Mouse (Mus musculus): ENCODE measurements around the gene Apom. TPM values are rescaled to one million over a fixed set of nuclear protein-coding genes. Genes with fewer than 3 reads are reported as not detected.
A peak's percentile ranks its signal among the peaks of the same experiment; 100 is the strongest.

Gene Apom
- polyA plus RNA-seq (2016; fragmentation: Nextera tagmentation; extraction: Ambion mirVana): 0.32 and 0.93 TPM in 2 replicates

GRCm38 (mm10) chr17:35131500-35132173, at the start of gene Apom:
Gene Apom, minus strand, starts transcription at chr17:35132050.
- no peak for ATAC-seq (ENCODE audit: low FRiP score, low read depth)
- H3K27ac ChIP-seq: no peak within 1 kb of the TSS

GRCm38 (mm10) chr17:35180093-35180492, 48.2 kb upstream of the Apom start:
- H3K27me3 ChIP-seq (replicated peaks): no peaks in the 10 kb centered on the region
- no peak overlapping the region for H3K4me2 ChIP-seq (replicated peaks)
- H3K4me3 ChIP-seq: no peak overlapping the region
- H3K36me3 ChIP-seq: no peaks in the 10 kb centered on the region
- no peaks in the 10 kb centered on the region for H3K4me1 ChIP-seq
- H3K9me3 ChIP-seq: no peaks in the 10 kb centered on the region
- no peak overlapping the region for H3K27ac ChIP-seq
- ATAC-seq (ENCODE audit: low FRiP score, low read depth): no peak
- WGBS: 86% methylated on average over 5 of the region's 5 CpGs
- H3K9ac ChIP-seq: no peak overlapping the region

More at GRCm38 (mm10) chr17:35131500-35132173, at the start of gene Apom:
- Histone ChIP-seq H3K9me3 (no peaks in the 10 kb centered on the region), H3K4me1 (peaks cover 21% of the 10 kb centered on the region), H3K4me2 (replicated peaks) (no peak within 1 kb of the TSS), H3K27me3 (replicated peaks) (no peaks in the 10 kb centered on the region), H3K9ac (no peak within 1 kb of the TSS), H3K4me3 (no peak within 1 kb of the TSS), H3K36me3 (no peaks in the 10 kb centered on the region)
- 85% methylated on average over 15 of the region's 15 CpGs for WGBS

- WGBS: 16% methylated on average over 5 of the region's 5 CpGs
- H3K27ac ChIP-seq: no peak overlapping the region
- ATAC-seq (ENCODE audit: low FRiP score, low read depth): peak; percentile 63; the same call in 1 of the 2 replicates
Measured at GRCm38 (mm10) chr17:35178528-35178927, 46.7 kb upstream of the Apom start.

GRCm38 (mm10) chr17:35175968-35176367, 44.1 kb upstream of the Apom start, which contains the start of gene Aif1:
Gene Aif1, minus strand, starts transcription at chr17:35176068.
- no peaks in the 10 kb centered on the region for H3K27me3 ChIP-seq (replicated peaks)
- no peak within 1 kb of the TSS for H3K4me3 ChIP-seq
- H3K4me1 ChIP-seq: no peaks in the 10 kb centered on the region
- H3K27ac ChIP-seq: no peak within 1 kb of the TSS
- no peak within 1 kb of the TSS for H3K9ac ChIP-seq
- ATAC-seq (ENCODE audit: low FRiP score, low read depth): no peak
- no peak within 1 kb of the TSS for H3K4me2 ChIP-seq (replicated peaks)
- H3K36me3 ChIP-seq: no peaks in the 10 kb centered on the region
- no peaks in the 10 kb centered on the region for H3K9me3 ChIP-seq
- 63% methylated on average over 2 of the region's 2 CpGs for WGBS

More at GRCm38 (mm10) chr17:35178528-35178927, 46.7 kb upstream of the Apom start:
- Histone ChIP-seq H3K9ac (no peak overlapping the region), H3K4me2 (replicated peaks) (no peak overlapping the region), H3K27me3 (replicated peaks) (no peaks in the 10 kb centered on the region), H3K36me3 (no peaks in the 10 kb centered on the region), H3K4me3 (no peak overlapping the region), H3K4me1 (no peaks in the 10 kb centered on the region), H3K9me3 (no peaks in the 10 kb centered on the region)

- H3K36me3 ChIP-seq: no peaks in the 10 kb centered on the region
- H3K4me3 ChIP-seq: no peak overlapping the region
- H3K27me3 ChIP-seq (replicated peaks): no peaks in the 10 kb centered on the region
- H3K27ac ChIP-seq: no peak overlapping the region
- no peak overlapping the region for H3K4me2 ChIP-seq (replicated peaks)
- no peaks in the 10 kb centered on the region for H3K9me3 ChIP-seq
- H3K9ac ChIP-seq: no peak overlapping the region
- H3K4me1 ChIP-seq: no peaks in the 10 kb centered on the region
- no peak for ATAC-seq (ENCODE audit: low FRiP score, low read depth)
- WGBS: 77% methylated on average over 6 of the region's 6 CpGs
Measured at GRCm38 (mm10) chr17:35175382-35175781, 43.5 kb upstream of the Apom start.

- no peaks in the 10 kb centered on the region for H3K36me3 ChIP-seq
- H3K9me3 ChIP-seq: no peaks in the 10 kb centered on the region
- WGBS: 77% methylated on average over 8 of the region's 8 CpGs
- H3K4me1 ChIP-seq: no peaks in the 10 kb centered on the region
- no peaks in the 10 kb centered on the region for H3K27me3 ChIP-seq (replicated peaks)
- H3K9ac ChIP-seq: no peak overlapping the region
- H3K4me3 ChIP-seq: no peak overlapping the region
- H3K4me2 ChIP-seq (replicated peaks): no peak overlapping the region
- no peak for ATAC-seq (ENCODE audit: low FRiP score, low read depth)
- H3K27ac ChIP-seq: no peak overlapping the region
Measured at GRCm38 (mm10) chr17:35174201-35174977, 42.5 kb upstream of the Apom start.

- 73% methylated on average over 3 of the region's 3 CpGs for WGBS
- no peak overlapping the region for H3K9ac ChIP-seq
Measured at GRCm38 (mm10) chr17:35173329-35173728, 41.5 kb upstream of the Apom start.

GRCm38 (mm10) chr17:35172445-35173234, 40.8 kb upstream of the Apom start:
- 75% methylated on average over 11 of the region's 11 CpGs for WGBS
- Histone ChIP-seq H3K9me3 (no peaks in the 10 kb centered on the region), H3K4me3 (no peak overlapping the region), H3K27me3 (replicated peaks) (no peaks in the 10 kb centered on the region), H3K9ac (no peak overlapping the region), H3K36me3 (no peaks in the 10 kb centered on the region), H3K4me1 (no peaks in the 10 kb centered on the region), H3K4me2 (replicated peaks) (no peak overlapping the region), H3K27ac (no peak overlapping the region)
- no peak for ATAC-seq (ENCODE audit: low FRiP score, low read depth)

More at GRCm38 (mm10) chr17:35173329-35173728, 41.5 kb upstream of the Apom start:
- ATAC-seq (ENCODE audit: low FRiP score, low read depth): no peak
- Histone ChIP-seq H3K4me1 (no peaks in the 10 kb centered on the region), H3K27ac (no peak overlapping the region), H3K36me3 (no peaks in the 10 kb centered on the region), H3K4me3 (no peak overlapping the region), H3K9me3 (no peaks in the 10 kb centered on the region), H3K27me3 (replicated peaks) (no peaks in the 10 kb centered on the region), H3K4me2 (replicated peaks) (no peak overlapping the region)

GRCm38 (mm10) chr17:35168541-35169207, 36.8 kb upstream of the Apom start:
- Histone ChIP-seq H3K36me3 (no peaks in the 10 kb centered on the region), H3K4me3 (no peak overlapping the region), H3K4me1 (peaks cover 9% of the 10 kb centered on the region), H3K9me3 (no peaks in the 10 kb centered on the region), H3K9ac (no peak overlapping the region), H3K27me3 (replicated peaks) (no peaks in the 10 kb centered on the region), H3K4me2 (replicated peaks) (no peak overlapping the region), H3K27ac (no peak overlapping the region)
- ATAC-seq (ENCODE audit: low FRiP score, low read depth): no peak
- WGBS: 25% methylated on average over 4 of the region's 4 CpGs

- H3K4me1 ChIP-seq: peaks cover 16% of the 10 kb centered on the region
- H3K4me3 ChIP-seq: no peak overlapping the region
- no peak overlapping the region for H3K9ac ChIP-seq
- 88% methylated on average over 7 of the region's 7 CpGs for WGBS
- no peaks in the 10 kb centered on the region for H3K27me3 ChIP-seq (replicated peaks)
- no peak overlapping the region for H3K4me2 ChIP-seq (replicated peaks)
- H3K27ac ChIP-seq: no peak overlapping the region
- H3K9me3 ChIP-seq: no peaks in the 10 kb centered on the region
- no peaks in the 10 kb centered on the region for H3K36me3 ChIP-seq
- no peak for ATAC-seq (ENCODE audit: low FRiP score, low read depth)
Measured at GRCm38 (mm10) chr17:35167794-35168193, 35.9 kb upstream of the Apom start.

- H3K27ac ChIP-seq: no peak overlapping the region
- H3K36me3 ChIP-seq: peaks cover 6% of the 10 kb centered on the region
- no peak overlapping the region for H3K4me3 ChIP-seq
- WGBS: 64% methylated on average over 8 of the region's 8 CpGs
- H3K4me2 ChIP-seq (replicated peaks): peak overlapping the region; percentile 92
- peaks cover 29% of the 10 kb centered on the region for H3K4me1 ChIP-seq
- H3K9ac ChIP-seq: no peak overlapping the region; the same call in 1 of the 2 replicates
- no peaks in the 10 kb centered on the region for H3K9me3 ChIP-seq
- no peak for ATAC-seq (ENCODE audit: low FRiP score, low read depth)
- H3K27me3 ChIP-seq (replicated peaks): no peaks in the 10 kb centered on the region
Measured at GRCm38 (mm10) chr17:35166352-35167035, 34.6 kb upstream of the Apom start.

All from neural tube, embryonic 12.5 days (tissue).